Mouse (Mus musculus): ENCODE measurements around the gene Ascc3. TPM values are rescaled to one million over a fixed set of nuclear protein-coding genes. Genes with fewer than 3 reads are reported as not detected.

The Ascc3 gene
- polyA plus RNA-seq, 1 experiment from 2014 or later, result 17.8 TPM

- H3K4me1 ChIP-seq (ENCODE audit: control insufficient read depth, insufficient read depth, low read length), result no peaks in the 10 kb centered on the region
- H3K27ac ChIP-seq (replicated peaks; ENCODE audit: low read depth, low read length), result no peak overlapping the region
- H3K36me3 ChIP-seq (replicated peaks; ENCODE audit: control insufficient read depth, insufficient read depth, low read depth, low read length), result no peaks in the 10 kb centered on the region
- H3K9ac ChIP-seq (replicated peaks; ENCODE audit: low read length), result no peak overlapping the region
- H3K9me3 ChIP-seq (replicated peaks; ENCODE audit: control insufficient read depth, low read length), result no peaks in the 10 kb centered on the region
- no peaks in the 10 kb centered on the region for H3K27me3 ChIP-seq (ENCODE audit: control insufficient read depth, insufficient read depth, low read length)
- DNase-seq (ENCODE audit: low spot score), result no peak
- no peak overlapping the region for H3K4me2 ChIP-seq (ENCODE audit: low read depth, low read length)
- no peak for ATAC-seq (replicated peaks; ENCODE audit: insufficient number of reproducible peaks, low FRiP score, low TSS enrichment, low read depth)
- H3K4me3 ChIP-seq (ENCODE audit: low read depth, low read length), result no peak overlapping the region
Measured at GRCm38 (mm10) chr10:50826829-50827228, 234.4 kb downstream of the Ascc3 start.

- H3K4me1 ChIP-seq (ENCODE audit: control insufficient read depth, insufficient read depth, low read length), result no peaks in the 10 kb centered on the region
Measured at GRCm38 (mm10) chr10:50834533-50834932, 242.1 kb downstream of the Ascc3 start.

DNA sequence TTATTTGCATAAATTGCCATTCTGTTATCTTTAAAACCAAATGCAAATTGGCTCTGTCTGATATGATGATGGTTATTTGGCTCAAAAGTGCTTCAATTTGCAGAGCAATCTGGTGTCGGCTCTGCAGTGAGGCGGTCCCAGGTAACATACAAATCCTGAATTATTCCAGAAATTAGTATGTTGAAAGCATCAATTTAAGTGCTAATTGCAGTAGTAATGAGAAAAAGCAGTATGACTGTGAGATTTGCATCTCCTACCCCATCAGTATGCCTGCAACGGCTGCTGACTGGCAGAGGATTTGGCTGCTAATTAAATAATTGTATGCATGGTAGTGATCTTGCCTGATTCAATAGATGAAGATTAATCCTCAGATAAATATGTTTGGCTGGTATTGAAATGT is 250.9 kb downstream of the Ascc3 start:
- WGBS, result 88% methylated on average over 3 of the region's 3 CpGs
- no peak for ATAC-seq (replicated peaks; ENCODE audit: insufficient number of reproducible peaks, low FRiP score, low TSS enrichment, low read depth)
- H3K27ac ChIP-seq (replicated peaks; ENCODE audit: low read depth, low read length), result no peak overlapping the region

More at GRCm38 (mm10) chr10:50834533-50834932, 242.1 kb downstream of the Ascc3 start:
- WGBS, result 83% methylated on average over 2 of the region's 2 CpGs
- no peak for DNase-seq (ENCODE audit: low spot score)
- ATAC-seq (replicated peaks; ENCODE audit: insufficient number of reproducible peaks, low FRiP score, low TSS enrichment, low read depth), result no peak
- no peaks in the 10 kb centered on the region for H3K27me3 ChIP-seq (ENCODE audit: control insufficient read depth, insufficient read depth, low read length)
- H3K4me3 ChIP-seq (ENCODE audit: low read depth, low read length), result no peak overlapping the region
- no peak overlapping the region for H3K4me2 ChIP-seq (ENCODE audit: low read depth, low read length)
- no peak overlapping the region for H3K9ac ChIP-seq (replicated peaks; ENCODE audit: low read length)
- no peaks in the 10 kb centered on the region for H3K36me3 ChIP-seq (replicated peaks; ENCODE audit: control insufficient read depth, insufficient read depth, low read depth, low read length)
- no peaks in the 10 kb centered on the region for H3K9me3 ChIP-seq (replicated peaks; ENCODE audit: control insufficient read depth, low read length)
- H3K27ac ChIP-seq (replicated peaks; ENCODE audit: low read depth, low read length), result no peak overlapping the region

GRCm38 (mm10) chr10:50868202-50868601 is 275.7 kb downstream of the Ascc3 start:
- no peaks in the 10 kb centered on the region for H3K9me3 ChIP-seq (replicated peaks; ENCODE audit: control insufficient read depth, low read length)
- no peak overlapping the region for H3K9ac ChIP-seq (replicated peaks; ENCODE audit: low read length)
- H3K4me1 ChIP-seq (ENCODE audit: control insufficient read depth, insufficient read depth, low read length), result no peaks in the 10 kb centered on the region

More for the DNA sequence above, 250.9 kb downstream of the Ascc3 start:
- H3K27me3 ChIP-seq (ENCODE audit: control insufficient read depth, insufficient read depth, low read length), result no peaks in the 10 kb centered on the region
- H3K36me3 ChIP-seq (replicated peaks; ENCODE audit: control insufficient read depth, insufficient read depth, low read depth, low read length), result no peaks in the 10 kb centered on the region
- H3K4me2 ChIP-seq (ENCODE audit: low read depth, low read length), result no peak overlapping the region
- H3K4me3 ChIP-seq (ENCODE audit: low read depth, low read length), result no peak overlapping the region
- no peaks in the 10 kb centered on the region for H3K4me1 ChIP-seq (ENCODE audit: control insufficient read depth, insufficient read depth, low read length)
- DNase-seq (ENCODE audit: low spot score), result no peak
- no peak overlapping the region for H3K9ac ChIP-seq (replicated peaks; ENCODE audit: low read length)
- H3K9me3 ChIP-seq (replicated peaks; ENCODE audit: control insufficient read depth, low read length), result no peaks in the 10 kb centered on the region

DNA sequence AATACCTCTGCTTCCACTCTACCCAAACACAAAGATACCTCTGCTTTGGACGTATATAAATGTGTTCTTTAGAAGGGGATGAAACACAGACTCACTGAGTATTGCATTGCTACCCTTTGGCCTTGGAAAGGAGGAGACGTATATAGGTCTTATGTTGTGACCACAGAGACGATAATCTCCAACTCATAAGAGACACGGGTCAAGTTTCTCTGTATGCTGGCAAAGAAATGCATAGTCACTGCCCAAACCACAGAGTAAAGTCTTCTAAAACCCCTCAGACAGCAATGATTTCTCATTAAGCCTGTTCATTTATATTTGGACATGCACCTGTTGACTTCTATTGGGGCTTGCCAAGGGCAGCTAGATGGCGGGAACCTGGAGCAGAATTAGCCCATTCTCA is 284.5 kb downstream of the Ascc3 start:
- H3K36me3 ChIP-seq (replicated peaks; ENCODE audit: control insufficient read depth, insufficient read depth, low read depth, low read length), result no peaks in the 10 kb centered on the region
- no peak overlapping the region for H3K4me2 ChIP-seq (ENCODE audit: low read depth, low read length)
- H3K4me1 ChIP-seq (ENCODE audit: control insufficient read depth, insufficient read depth, low read length), result no peaks in the 10 kb centered on the region
- no peaks in the 10 kb centered on the region for H3K27me3 ChIP-seq (ENCODE audit: control insufficient read depth, insufficient read depth, low read length)
- 76% methylated on average over 5 of the region's 5 CpGs for WGBS
- no peak overlapping the region for H3K9ac ChIP-seq (replicated peaks; ENCODE audit: low read length)
- DNase-seq (ENCODE audit: low spot score) (no peak), ATAC-seq (replicated peaks; ENCODE audit: insufficient number of reproducible peaks, low FRiP score, low TSS enrichment, low read depth) (no peak)
- H3K9me3 ChIP-seq (replicated peaks; ENCODE audit: control insufficient read depth, low read length), result no peaks in the 10 kb centered on the region
- no peak overlapping the region for H3K27ac ChIP-seq (replicated peaks; ENCODE audit: low read depth, low read length)
- H3K4me3 ChIP-seq (ENCODE audit: low read depth, low read length), result no peak overlapping the region

More at GRCm38 (mm10) chr10:50868202-50868601, 275.7 kb downstream of the Ascc3 start:
- Histone ChIP-seq H3K36me3 (replicated peaks; ENCODE audit: control insufficient read depth, insufficient read depth, low read depth, low read length) (no peaks in the 10 kb centered on the region), H3K4me3 (ENCODE audit: low read depth, low read length) (no peak overlapping the region), H3K27ac (replicated peaks; ENCODE audit: low read depth, low read length) (no peak overlapping the region), H3K4me2 (ENCODE audit: low read depth, low read length) (no peak overlapping the region), H3K27me3 (ENCODE audit: control insufficient read depth, insufficient read depth, low read length) (no peaks in the 10 kb centered on the region)
- WGBS, result 85% methylated on average over 4 of the region's 4 CpGs
- ATAC-seq (replicated peaks; ENCODE audit: insufficient number of reproducible peaks, low FRiP score, low TSS enrichment, low read depth), result no peak
- no peak for DNase-seq (ENCODE audit: low spot score)

DNA sequence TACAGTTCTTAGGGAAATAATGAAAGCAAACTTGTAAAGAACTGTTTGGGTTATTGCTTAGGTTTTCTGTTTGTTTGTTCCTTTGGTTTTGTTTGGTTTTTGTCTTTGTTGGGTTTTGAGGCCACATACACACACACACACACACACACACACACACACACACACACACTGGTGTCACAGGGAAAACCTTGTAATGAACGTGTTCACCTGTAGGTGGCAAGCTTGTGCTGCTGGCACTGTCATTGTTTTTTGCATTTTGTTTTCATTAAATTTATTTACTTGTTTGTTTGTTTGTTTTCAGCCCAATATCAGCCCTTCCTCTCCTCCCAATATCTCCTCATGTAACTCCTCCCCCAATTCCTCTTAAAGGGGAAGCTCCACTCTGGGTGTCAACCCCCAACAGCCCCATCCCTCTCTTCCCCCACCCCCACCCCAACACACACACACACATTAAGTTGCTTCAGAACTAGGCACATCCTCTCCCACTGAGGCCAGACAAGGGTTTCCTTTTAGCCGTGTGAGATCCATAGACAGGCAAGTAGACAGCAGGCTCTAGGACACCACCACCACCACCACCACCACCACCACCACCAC is 289.1 kb downstream of the Ascc3 start:
- Histone ChIP-seq H3K27me3 (ENCODE audit: control insufficient read depth, insufficient read depth, low read length) (no peaks in the 10 kb centered on the region), H3K36me3 (replicated peaks; ENCODE audit: control insufficient read depth, insufficient read depth, low read depth, low read length) (no peaks in the 10 kb centered on the region), H3K4me1 (ENCODE audit: control insufficient read depth, insufficient read depth, low read length) (no peaks in the 10 kb centered on the region), H3K4me2 (ENCODE audit: low read depth, low read length) (no peak overlapping the region), H3K9ac (replicated peaks; ENCODE audit: low read length) (no peak overlapping the region), H3K4me3 (ENCODE audit: low read depth, low read length) (no peak overlapping the region), H3K9me3 (replicated peaks; ENCODE audit: control insufficient read depth, low read length) (no peaks in the 10 kb centered on the region), H3K27ac (replicated peaks; ENCODE audit: low read depth, low read length) (no peak overlapping the region)
- WGBS, result 21% methylated on average over 2 of the region's 2 CpGs
- peak; percentile 39; the same call in 1 of the 2 replicates for ATAC-seq (replicated peaks; ENCODE audit: insufficient number of reproducible peaks, low FRiP score, low TSS enrichment, low read depth)
- peak; percentile 46 for DNase-seq (ENCODE audit: low spot score)

- Histone ChIP-seq H3K9me3 (replicated peaks; ENCODE audit: control insufficient read depth, low read length) (no peaks in the 10 kb centered on the region), H3K27me3 (ENCODE audit: control insufficient read depth, insufficient read depth, low read length) (no peaks in the 10 kb centered on the region), H3K4me1 (ENCODE audit: control insufficient read depth, insufficient read depth, low read length) (no peaks in the 10 kb centered on the region), H3K4me2 (ENCODE audit: low read depth, low read length) (no peak overlapping the region), H3K4me3 (ENCODE audit: low read depth, low read length) (no peak overlapping the region), H3K36me3 (replicated peaks; ENCODE audit: control insufficient read depth, insufficient read depth, low read depth, low read length) (no peaks in the 10 kb centered on the region), H3K27ac (replicated peaks; ENCODE audit: low read depth, low read length) (no peak overlapping the region), H3K9ac (replicated peaks; ENCODE audit: low read length) (no peak overlapping the region)
- DNase-seq (ENCODE audit: low spot score), result no peak
- 61% methylated on average over 2 of the region's 2 CpGs for WGBS
- ATAC-seq (replicated peaks; ENCODE audit: insufficient number of reproducible peaks, low FRiP score, low TSS enrichment, low read depth), result no peak
Measured at GRCm38 (mm10) chr10:50882366-50882765, 289.9 kb downstream of the Ascc3 start.

- 61% methylated on average over 4 of the region's 4 CpGs for WGBS
- H3K4me1 ChIP-seq (ENCODE audit: control insufficient read depth, insufficient read depth, low read length), result no peaks in the 10 kb centered on the region
- DNase-seq (ENCODE audit: low spot score) (no peak), ATAC-seq (replicated peaks; ENCODE audit: insufficient number of reproducible peaks, low FRiP score, low TSS enrichment, low read depth) (no peak)
- H3K27ac ChIP-seq (replicated peaks; ENCODE audit: low read depth, low read length), result no peak overlapping the region
- no peak overlapping the region for H3K4me2 ChIP-seq (ENCODE audit: low read depth, low read length)
- no peaks in the 10 kb centered on the region for H3K9me3 ChIP-seq (replicated peaks; ENCODE audit: control insufficient read depth, low read length)
- no peaks in the 10 kb centered on the region for H3K36me3 ChIP-seq (replicated peaks; ENCODE audit: control insufficient read depth, insufficient read depth, low read depth, low read length)
- H3K27me3 ChIP-seq (ENCODE audit: control insufficient read depth, insufficient read depth, low read length), result peaks cover 16% of the 10 kb centered on the region
- no peak overlapping the region for H3K9ac ChIP-seq (replicated peaks; ENCODE audit: low read length)
- H3K4me3 ChIP-seq (ENCODE audit: low read depth, low read length), result no peak overlapping the region
Measured at GRCm38 (mm10) chr10:50886305-50886704, 293.8 kb downstream of the Ascc3 start.
